Mouse (Mus musculus): ENCODE data around the gene Psmb3.

- TF ChIP-seq CTCF (IDR thresholded peaks at IDR 0.05): no peak
- TF ChIP-seq POLR2A (IDR thresholded peaks at IDR 0.05; ENCODE audit: insufficient read depth, low read depth, low read length): no peak
Measured at GRCm38 (mm10) chr11:97713896-97714295, 10.7 kb downstream of the Psmb3 start.
